Mouse (Mus musculus) thymus, adult 2 months (tissue): Measurements from ENCODE around the gene Igfbp3. TPM values are rescaled to one million over a fixed set of nuclear protein-coding genes. Genes with fewer than 3 reads are reported as not detected.

ENCODE experiments used
- DNase-seq: peaks from one replicate; pipeline ENCODE4 v3.0.0; 2021
- H3K27ac ChIP-seq: fragments of 200-500 bp; 2 replicates; pipeline ENCODE4 v1.5.1; 2012; ENCODE audit warnings: low read length, control low read depth; ENCODE audit not compliant: control insufficient read depth, insufficient read depth
- H3K27me3 ChIP-seq: fragments of 200-500 bp; 2 replicates; pipeline ENCODE4 v1.6.1; 2012; ENCODE audit warnings: mild to moderate bottlenecking, low read length, moderate library complexity, mixed read lengths; ENCODE audit not compliant: control insufficient read depth, insufficient read depth
- H3K36me3 ChIP-seq: fragments of 200-500 bp; 2 replicates; pipeline ENCODE4 v1.6.1; 2012; ENCODE audit warnings: mild to moderate bottlenecking, low read length, moderate library complexity; ENCODE audit not compliant: control insufficient read depth, insufficient read depth
- H3K4me1 ChIP-seq: fragments of 200-500 bp; replicated peaks from 2 replicates; pipeline ENCODE4 v1.6.1; 2012; ENCODE audit warnings: low read length; ENCODE audit not compliant: control insufficient read depth, insufficient read depth
- H3K4me3 ChIP-seq: fragments of 200-500 bp; 2 replicates; pipeline ENCODE4 v1.5.1; 2012; ENCODE audit warnings: mild to moderate bottlenecking, low read length, control low read depth, moderate library complexity; ENCODE audit not compliant: control insufficient read depth, insufficient read depth
- CTCF ChIP-seq: fragments of 200-500 bp; IDR thresholded peaks from 2 replicates; pipeline ENCODE4 v1.5.1; 2012; ENCODE audit warnings: mild to moderate bottlenecking, control low read depth, low read length, moderate library complexity, borderline replicate concordance; ENCODE audit not compliant: control insufficient read depth, poor library complexity, insufficient read depth; ENCODE audit errors: extremely low read depth
- POLR2A ChIP-seq: fragments of 200-500 bp; IDR thresholded peaks from 2 replicates; pipeline ENCODE4 v1.6.1; 2012; ENCODE audit warnings: mild to moderate bottlenecking, low read length, control low read depth, moderate library complexity; ENCODE audit not compliant: control insufficient read depth, poor library complexity, insufficient read depth; ENCODE audit errors: extremely low read depth
- WGBS: fragments of 180-500 bp; shearing (Covaris S2); methylation state at CpG from one replicate; pipeline ENCODE4 v1.1.7; 2018; 5-methylcytosine and 5-hydroxymethylcytosine counted together
- polyA plus RNA-seq: library from polyadenylated mRNA; depleted of rRNA; stranded (reverse); fragments of >200 nt; gene quantifications from 2 replicates; pipeline ENCODE4 v1.2.3, GENCODE M21; 2012

Gene Igfbp3
- polyA plus RNA-seq, 1 experiment = 12.1 TPM

GRCm38 (mm10) chr11:7192710-7193109, 21.0 kb downstream of the Igfbp3 start:
- no peaks in the 10 kb centered on the region for H3K27me3 ChIP-seq
- DNase-seq = no peak
- H3K4me3 ChIP-seq = no peak overlapping the region
- no peak overlapping the region for H3K27ac ChIP-seq
- H3K36me3 ChIP-seq = no peaks in the 10 kb centered on the region
- no peak for TF ChIP-seq CTCF
- no peak for TF ChIP-seq POLR2A
- no peaks in the 10 kb centered on the region for H3K4me1 ChIP-seq
- 65% methylated on average over 6 of the region's 6 CpGs for WGBS

DNA sequence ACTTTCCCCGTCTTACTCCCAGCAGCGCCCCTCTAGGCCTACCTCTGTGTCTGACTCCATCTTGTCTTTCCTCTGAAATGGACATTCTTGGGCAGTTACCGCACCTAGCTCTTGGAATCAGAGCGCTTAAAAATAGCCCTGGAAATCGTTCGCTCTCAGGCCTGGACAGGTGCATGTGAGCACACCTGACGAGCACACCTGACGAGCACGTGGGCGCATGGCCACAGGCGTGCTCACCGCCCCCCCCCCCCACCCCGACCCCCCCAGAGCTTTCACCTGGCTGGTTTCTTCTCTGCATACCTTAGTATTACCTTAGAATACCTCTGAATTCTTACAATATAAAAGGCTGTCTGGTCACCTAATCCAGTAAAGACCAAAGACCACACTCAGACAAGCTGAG, 25.3 kb downstream of the Igfbp3 start, which contains the start of gene Gm11985:
Gm11985 (minus strand) TSS at position 101 of the 400 bp plus-strand sequence.
- H3K4me3 ChIP-seq = no peak within 1 kb of the TSS
- H3K27ac ChIP-seq = no peak within 1 kb of the TSS
- 92% methylated on average over 13 of the region's 13 CpGs for WGBS
- H3K4me1 ChIP-seq = no peaks in the 10 kb centered on the region
- H3K36me3 ChIP-seq = no peaks in the 10 kb centered on the region
- DNase-seq = no peak
- TF ChIP-seq POLR2A (no peak), CTCF (no peak)
- no peaks in the 10 kb centered on the region for H3K27me3 ChIP-seq

GRCm38 (mm10) chr11:7187472-7187871, 26.3 kb downstream of the Igfbp3 start:
- no peak overlapping the region for H3K4me3 ChIP-seq
- H3K36me3 ChIP-seq = no peaks in the 10 kb centered on the region
- no peaks in the 10 kb centered on the region for H3K4me1 ChIP-seq
- TF ChIP-seq CTCF (no peak), POLR2A (no peak)
- no peak for DNase-seq
- no peak overlapping the region for H3K27ac ChIP-seq
- H3K27me3 ChIP-seq = no peaks in the 10 kb centered on the region
- 84% methylated on average over 8 of the region's 8 CpGs for WGBS

DNA sequence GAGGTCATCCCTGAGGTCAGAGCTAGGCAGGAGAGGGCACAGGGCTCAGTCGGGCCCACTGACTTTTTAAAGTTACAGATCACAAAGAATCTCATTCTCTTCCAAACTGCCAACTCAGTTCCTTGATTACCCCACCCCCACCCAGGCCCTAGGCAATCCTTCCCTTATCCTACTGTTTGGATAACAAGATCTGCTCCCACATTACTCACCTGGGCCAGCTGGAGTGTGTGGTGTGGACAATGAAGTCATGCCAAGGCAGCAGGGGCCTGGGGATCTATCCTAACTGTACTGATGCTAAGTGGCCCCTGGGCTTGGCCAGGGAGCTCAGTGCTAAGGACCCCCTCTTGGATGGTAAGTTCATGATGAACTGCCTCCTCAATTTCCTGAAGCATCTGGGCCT, 29.3 kb downstream of the Igfbp3 start:
- H3K4me1 ChIP-seq = no peaks in the 10 kb centered on the region
- H3K27ac ChIP-seq = no peak overlapping the region
- no peaks in the 10 kb centered on the region for H3K36me3 ChIP-seq
- H3K27me3 ChIP-seq = no peaks in the 10 kb centered on the region
- DNase-seq = no peak
- no peak for TF ChIP-seq POLR2A
- no peak for TF ChIP-seq CTCF
- 86% methylated on average over 1 of the region's 1 CpGs for WGBS
- no peak overlapping the region for H3K4me3 ChIP-seq

DNA sequence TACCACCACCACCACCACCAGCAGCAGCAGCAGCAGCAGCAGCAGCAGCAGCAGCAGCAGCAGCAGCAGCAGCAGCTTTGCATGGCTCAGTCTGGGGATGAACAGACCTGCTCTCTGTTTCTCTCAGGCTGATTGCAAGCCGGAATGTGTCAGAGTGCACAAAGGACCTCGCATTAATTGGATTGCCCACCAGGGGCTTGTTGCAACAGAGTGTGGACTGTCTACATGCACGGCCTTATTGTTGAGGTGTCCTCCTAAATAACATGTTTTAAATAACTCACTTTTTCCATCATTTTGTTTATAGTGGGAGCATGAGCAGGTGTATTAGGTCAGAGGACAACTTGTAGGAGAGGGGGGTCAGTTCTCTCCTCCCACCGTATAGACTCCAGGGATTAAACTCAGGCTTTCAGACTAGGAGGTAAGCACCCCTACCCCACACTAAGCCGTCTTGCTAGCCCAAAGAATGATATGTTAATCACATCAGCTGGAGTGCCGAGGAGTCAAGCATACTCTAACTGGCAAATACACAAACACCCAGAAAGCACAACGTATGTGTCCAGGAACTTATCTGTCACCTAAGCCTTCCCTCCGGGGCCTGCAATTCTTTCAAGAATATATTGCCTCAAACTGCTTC, 31.2 kb downstream of the Igfbp3 start:
- H3K27ac ChIP-seq = no peak overlapping the region
- DNase-seq = no peak
- no peak overlapping the region for H3K4me3 ChIP-seq
- no peaks in the 10 kb centered on the region for H3K36me3 ChIP-seq
- TF ChIP-seq CTCF (no peak), POLR2A (no peak)
- 89% methylated on average over 8 of the region's 8 CpGs for WGBS
- no peaks in the 10 kb centered on the region for H3K27me3 ChIP-seq
- H3K4me1 ChIP-seq = no peaks in the 10 kb centered on the region

DNA sequence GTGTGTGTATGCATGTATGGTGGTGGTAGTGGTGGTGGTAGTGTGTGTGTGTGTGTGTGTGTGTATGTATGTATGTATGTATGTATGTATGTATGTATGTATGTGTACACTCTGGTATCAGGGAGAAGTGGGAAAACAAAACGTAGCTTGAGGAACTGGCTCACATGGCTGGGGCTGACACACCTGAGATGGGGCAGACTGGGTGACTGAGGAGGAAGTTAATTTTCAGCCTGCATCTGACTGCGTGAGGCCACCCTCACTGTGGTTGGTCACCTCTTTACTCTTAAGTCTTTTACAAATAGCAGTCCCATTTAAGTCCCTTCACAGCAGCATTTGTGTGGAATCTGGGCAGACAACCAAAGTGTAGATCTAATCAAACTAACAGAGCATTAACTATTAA, 34.4 kb downstream of the Igfbp3 start:
- DNase-seq = no peak
- H3K36me3 ChIP-seq = no peaks in the 10 kb centered on the region
- H3K27me3 ChIP-seq = no peaks in the 10 kb centered on the region
- TF ChIP-seq POLR2A (no peak), CTCF (no peak)
- 42% methylated on average over 2 of the region's 2 CpGs for WGBS
- no peaks in the 10 kb centered on the region for H3K4me1 ChIP-seq
- H3K27ac ChIP-seq = no peak overlapping the region
- no peak overlapping the region for H3K4me3 ChIP-seq

DNA sequence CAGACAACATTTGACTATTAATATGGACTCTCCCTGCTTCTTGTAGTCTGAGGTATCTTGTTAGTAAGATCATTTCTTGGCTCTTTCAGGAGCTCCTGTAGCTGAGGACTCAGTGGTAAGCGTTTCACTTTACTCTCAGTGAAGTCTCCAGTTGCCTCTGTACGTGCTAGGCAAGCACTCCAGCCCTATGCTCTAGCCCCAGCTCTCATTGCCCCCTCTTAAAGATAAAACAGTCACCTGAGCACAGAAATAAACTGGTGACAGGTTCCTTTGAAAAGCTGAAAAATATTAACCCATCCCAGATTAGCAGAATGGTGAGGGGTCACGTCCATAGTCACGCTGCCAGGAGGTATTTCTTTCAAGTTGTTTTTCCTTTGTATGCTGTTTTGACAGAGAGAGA, 35.0 kb downstream of the Igfbp3 start:
- Histone ChIP-seq H3K27me3 (no peaks in the 10 kb centered on the region), H3K27ac (no peak overlapping the region), H3K4me3 (no peak overlapping the region), H3K4me1 (no peaks in the 10 kb centered on the region), H3K36me3 (no peaks in the 10 kb centered on the region)
- 89% methylated on average over 4 of the region's 4 CpGs for WGBS
- TF ChIP-seq CTCF = no peak
- TF ChIP-seq POLR2A = no peak
- no peak for DNase-seq
